Comparison of ENCODE assay signal across 9 mouse cellular contexts in the genomic region with DNA sequence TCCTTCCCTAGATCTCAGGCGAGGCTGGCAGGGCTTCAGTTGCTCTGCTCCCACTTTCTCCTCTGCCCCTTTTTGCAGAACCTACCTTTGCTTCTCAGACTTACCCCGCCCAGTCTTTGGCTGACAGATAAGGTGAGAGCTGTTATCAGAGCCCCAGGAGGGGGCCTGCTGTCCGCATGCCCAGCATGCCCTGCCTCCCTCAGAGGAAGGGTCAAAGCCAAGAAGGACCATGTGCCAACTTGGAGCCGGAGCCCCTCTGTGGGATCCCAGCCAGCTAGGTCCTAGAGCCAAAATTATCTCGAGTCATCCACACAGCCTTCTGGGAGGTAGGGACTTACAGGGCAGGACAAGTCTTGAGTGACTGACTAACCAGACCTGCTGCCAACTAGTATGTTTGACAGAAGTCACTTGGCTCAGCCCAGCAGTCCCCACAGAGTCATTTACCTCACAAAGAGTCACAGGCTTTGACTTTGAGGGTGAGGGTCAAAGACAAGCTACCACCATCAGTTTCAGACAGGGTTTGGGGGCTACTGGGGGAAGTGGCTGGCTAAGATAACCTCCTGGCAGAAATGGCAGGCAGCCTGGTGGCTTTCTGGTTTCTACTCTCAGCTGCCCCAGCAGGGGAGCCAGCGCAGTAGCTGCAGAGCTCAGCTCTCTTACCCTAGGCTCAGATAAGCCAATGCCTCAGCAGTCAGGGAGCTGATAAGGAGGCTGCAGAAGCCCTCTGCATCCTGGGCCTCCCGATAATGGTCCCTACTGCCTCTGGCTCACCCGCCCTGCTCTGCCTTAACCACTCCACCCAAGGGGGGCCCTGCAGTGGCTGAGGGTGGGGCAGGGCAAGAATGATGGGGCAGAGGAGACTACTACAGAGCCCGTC. TPM values are rescaled to one million over a fixed set of nuclear protein-coding genes. Genes with fewer than 3 reads are reported as not detected.
DNase-seq lines count a peak whose midpoint lies in the region; ATAC-seq and TF ChIP-seq lines count a peak whose summit lies in the region.
"Had no signal": no experiment of that assay in that cellular context is flagged by ENCODE, and none has a peak within 500 bp of the region (broad histone marks: within the 10 kb centered on the region; RNA-seq: fewer than 3 reads in every experiment).

No protein-coding gene starts in this region.

- peak; percentile 56; the same call in 1 of the 2 replicates for TF ChIP-seq POLR2A in bone marrow, adult 2 months (IDR thresholded peaks at IDR 0.05; ENCODE audit: borderline replicate concordance, control insufficient read depth, low read depth, low read length)

- peaks cover 9% of the 10 kb centered on the region for H3K4me1 ChIP-seq in bone marrow, adult 2 months (ENCODE audit: control insufficient read depth, insufficient read depth, low read length)
- H3K4me1 ChIP-seq in limb, embryonic 13.5 days: peaks cover 37% of the 10 kb centered on the region

- peak; percentile 26 for ATAC-seq in limb, embryonic 13.5 days (ENCODE audit: low FRiP score, low read depth)

- no peaks in the 10 kb centered on the region for H3K9me3 ChIP-seq in limb, embryonic 13.5 days

- no peaks in the 10 kb centered on the region for H3K27me3 ChIP-seq in limb, embryonic 13.5 days

- H3K4me2 ChIP-seq in limb, embryonic 13.5 days (replicated peaks): no peak overlapping the region

- no peak overlapping the region for H3K9ac ChIP-seq in limb, embryonic 13.5 days

- WGBS in bone marrow, adult 2 months: 47% methylated on average over 9 of the region's 9 CpGs
- 63% methylated on average over 9 of the region's 9 CpGs for WGBS in limb, embryonic 13.5 days

- peak overlapping the region; percentile 93 for H3K27ac ChIP-seq in bone marrow, adult 2 months (ENCODE audit: control insufficient read depth, insufficient read depth, low read depth, low read length, poor library complexity)
- H3K27ac ChIP-seq in limb, embryonic 13.5 days: no peak overlapping the region

- DNase-seq in heart, adult 11 months: peak; percentile 94
- no peak for DNase-seq in heart, postnatal 25 days (ENCODE audit: low spot score)
- peak; percentile 19 to 43 for DNase-seq in heart, adult 9 months (ENCODE audit: low spot score in 2 of 2)
- DNase-seq in spleen, postnatal 36 days (ENCODE audit: low spot score in 2 of 2): peak; percentile 81 to 89
- DNase-seq in urinary bladder, postnatal 25 days (ENCODE audit: low spot score): no peak
- DNase-seq in lung, postnatal 36 days: no peak

- peak overlapping the region; percentile 1 for H3K4me3 ChIP-seq in bone marrow, adult 2 months (replicated peaks; ENCODE audit: control insufficient read depth, low read depth, low read length)
- H3K4me3 ChIP-seq in limb, embryonic 13.5 days: no peak overlapping the region

- H3K36me3 ChIP-seq in limb, embryonic 13.5 days: no peaks in the 10 kb centered on the region

- TF ChIP-seq CTCF in bone marrow, adult 2 months (IDR thresholded peaks at IDR 0.05; ENCODE audit: control insufficient read depth, insufficient read depth, low read length): peak; percentile 41; the same call in 1 of the 2 replicates

- intact Hi-C loops in heart, postnatal 25 days (cut with DNase I): loop anchor here (2.0 to 5.0 kb wide), 2 partner anchors 99 to 178 kb away; partner anchors contain the start of gene Tfrc

RNA-seq across cellular contexts. Expression of gene Zdhhc19, which starts 13.2 kb away (rescaled TPM):
- not detected for total RNA-seq in heart, postnatal 25 days (2021)
- polyA plus RNA-seq in bone marrow, adult 2 months (2011; ENCODE audit: insufficient read depth, insufficient read length, low replicate concordance, missing spikeins): not detected in 2 replicates
- not detected in 2 replicates for polyA plus RNA-seq in limb, embryonic 13.5 days (2015; fragmentation: Nextera tagmentation; extraction: Ambion mirVana)
- total RNA-seq: layer of hippocampus, postnatal 10 days had no signal

RNA-seq across cellular contexts. Expression of gene Slc51a, which starts 21.6 kb away (rescaled TPM):
- total RNA-seq in heart, postnatal 25 days (2021): under 1 TPM; 0.75 to 0.95 TPM
- not detected in 2 replicates for polyA plus RNA-seq in bone marrow, adult 2 months (2011; ENCODE audit: insufficient read depth, insufficient read length, low replicate concordance, missing spikeins)
- polyA plus RNA-seq in limb, embryonic 13.5 days (2015; fragmentation: Nextera tagmentation; extraction: Ambion mirVana): 0.46 and 0.56 TPM in 2 replicates
- total RNA-seq: layer of hippocampus, postnatal 10 days had no signal

Comparison
In these comparisons a context has a peak if more than half of its experiments do, and no peak if none do; other contexts are left out.
1. DNase-seq: peak in heart, adult 11 months (single experiment), heart, adult 9 months (2 of 2) and spleen, postnatal 36 days (2 of 2); none in heart, postnatal 25 days (single experiment), urinary bladder, postnatal 25 days (single experiment) and lung, postnatal 36 days (single experiment).